Mouse (Mus musculus) heart, embryonic 14.5 days (tissue): ENCODE results near the gene Pigf. TPM values are rescaled to one million over a fixed set of nuclear protein-coding genes. Genes with fewer than 3 reads are reported as not detected.

Source experiments
- ATAC-seq: fragments of 200-750 bp; cut with Nextera tagmentation; 2 replicates; pipeline ENCODE4 v1.8.0; 2017; ENCODE audit warnings: low read depth, moderate TSS enrichment; ENCODE audit not compliant: insufficient number of reproducible peaks, insufficient read depth, low FRiP score
- H3K27ac ChIP-seq, 2 experiments: fragments of 200-500 bp in 1 of 2; fragments of 300-500 bp in 1 of 2; sonication (generic) in 1 of 2; replicated peaks in 1 of 2; 2 replicates each; pipeline ENCODE4 v1.5.1; 2012 to 2014; ENCODE audit warnings: low read depth in 2 of 2, low read length in 2 of 2, control low read depth in 1 of 2, mild to moderate bottlenecking in 1 of 2, mixed read lengths in 1 of 2; ENCODE audit not compliant: control insufficient read depth in 1 of 2, insufficient read depth in 1 of 2
- H3K27me3 ChIP-seq: fragments of 300-500 bp; sonication (generic); 2 replicates; pipeline ENCODE4 v1.6.1; 2014; ENCODE audit warnings: mild to moderate bottlenecking, low read length, control low read depth; ENCODE audit not compliant: control insufficient read depth, insufficient read depth
- H3K36me3 ChIP-seq: fragments of 300-500 bp; sonication (generic); 2 replicates; pipeline ENCODE4 v1.6.1; 2014; ENCODE audit warnings: mild to moderate bottlenecking, control low read depth, low read length, mixed read lengths; ENCODE audit not compliant: control insufficient read depth, insufficient read depth
- H3K4me1 ChIP-seq, 2 experiments: fragments of 200-500 bp in 1 of 2; fragments of 300-500 bp in 1 of 2; sonication (generic) in 1 of 2; 2 replicates each; pipeline ENCODE4 v1.6.1; 2012 to 2014; ENCODE audit warnings: low read length in 2 of 2, control low read depth in 1 of 2, mixed read lengths in 1 of 2; ENCODE audit not compliant: control insufficient read depth in 2 of 2, insufficient read depth in 2 of 2
- H3K4me2 ChIP-seq: fragments of 300-500 bp; sonication (generic); 2 replicates; pipeline ENCODE4 v1.6.1; 2014; ENCODE audit warnings: mild to moderate bottlenecking, low read length
- H3K4me3 ChIP-seq, 2 experiments: fragments of 200-500 bp in 1 of 2; fragments of 300-500 bp in 1 of 2; sonication (generic) in 1 of 2; 2 replicates each; pipeline ENCODE4 v1.5.1; 2012 to 2014; ENCODE audit warnings: low read length in 2 of 2, mild to moderate bottlenecking in 2 of 2, control low read depth in 1 of 2, low read depth in 1 of 2, moderate library complexity in 1 of 2; ENCODE audit not compliant: control insufficient read depth in 1 of 2, insufficient read depth in 1 of 2
- H3K9ac ChIP-seq: fragments of 300-500 bp; sonication (generic); 2 replicates; pipeline ENCODE4 v1.6.1; 2014; ENCODE audit warnings: mild to moderate bottlenecking, low read length
- H3K9me3 ChIP-seq: fragments of 300-500 bp; sonication (generic); 2 replicates; pipeline ENCODE4 v1.6.1; 2016; ENCODE audit warnings: low read length, control low read depth; ENCODE audit not compliant: control insufficient read depth
- WGBS: fragments of 180-500 bp; shearing (Covaris S2); extraction: QIAGEN DNeasy Blood & Tissue Kit; methylation state at CpG from one replicate; pipeline ENCODE4 v1.1.7; 2014; 5-methylcytosine and 5-hydroxymethylcytosine counted together
- polyA plus RNA-seq: library from polyadenylated mRNA; unstranded; fragments of >200 nt; fragmentation: Nextera tagmentation; extraction: Ambion mirVana; gene quantifications from 2 replicates; pipeline ENCODE4 v1.2.1, GENCODE M21; 2014

Gene Pigf
- polyA plus RNA-seq, 1 experiment from 2014 or later, result 12.5 TPM

DNA sequence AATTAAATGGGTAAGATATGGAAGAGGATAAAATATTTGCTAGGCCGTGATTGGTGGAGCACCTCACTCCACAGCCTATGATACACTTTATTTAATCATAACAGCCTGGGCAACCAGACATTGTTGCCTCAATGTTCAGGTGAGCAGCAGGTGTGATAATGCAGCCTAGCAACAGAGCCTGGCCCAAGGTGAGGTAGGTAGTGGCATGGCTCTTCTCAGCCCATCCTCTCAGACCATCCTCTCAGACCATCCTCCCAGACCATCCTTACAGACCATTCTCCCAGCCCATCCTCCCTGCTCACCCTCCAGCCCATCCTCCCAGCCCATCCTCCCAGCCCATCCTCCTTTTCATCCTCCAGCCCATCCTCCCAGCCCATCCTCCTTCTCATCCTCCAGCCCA is 26.4 kb upstream of the Pigf start:
- ATAC-seq, result no peak
- no peaks in the 10 kb centered on the region for H3K9me3 ChIP-seq
- no peak overlapping the region for H3K9ac ChIP-seq
- H3K4me3 ChIP-seq, result no peak overlapping the region
- peaks cover 13 to 17% of the 10 kb centered on the region in 2 experiments for H3K4me1 ChIP-seq
- H3K4me2 ChIP-seq, result no peak overlapping the region
- no peaks in the 10 kb centered on the region for H3K36me3 ChIP-seq
- no peak overlapping the region for H3K27ac ChIP-seq
- no peaks in the 10 kb centered on the region for H3K27me3 ChIP-seq
- WGBS, result 92% methylated on average over 1 of the region's 1 CpGs

DNA sequence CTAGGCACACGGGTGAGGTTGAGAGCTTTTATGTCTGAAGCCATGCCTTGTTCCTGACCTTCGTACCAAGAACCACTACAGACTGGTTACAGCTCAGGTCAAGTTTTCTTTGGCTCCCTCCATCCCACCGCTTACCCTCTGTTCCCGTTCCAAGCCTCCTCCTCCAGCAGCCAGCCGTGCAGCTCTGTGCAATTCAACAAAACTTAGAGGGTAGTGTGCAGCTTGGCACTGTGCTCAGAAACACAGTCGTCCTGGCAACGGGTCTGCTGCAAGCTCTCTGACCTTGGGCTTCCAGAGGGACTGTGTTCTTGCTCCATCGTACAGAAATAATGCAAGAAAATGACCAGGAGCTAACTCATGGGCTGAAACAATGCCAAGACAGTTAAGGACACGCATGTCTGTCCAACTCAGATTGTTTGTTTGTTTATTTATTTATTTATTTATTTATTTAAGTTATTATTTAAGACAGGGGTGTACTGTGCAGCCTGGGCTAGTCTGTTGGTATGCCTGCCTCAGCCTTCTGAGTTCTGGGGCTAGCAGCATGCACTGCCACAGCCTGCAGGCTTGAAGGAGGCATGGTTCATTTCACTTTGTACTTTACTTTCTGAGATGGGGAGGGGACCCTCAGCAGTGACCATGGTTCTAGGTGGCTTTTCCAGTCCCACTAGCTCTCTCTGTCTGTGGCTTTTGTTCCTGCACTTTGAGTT is 25.4 kb upstream of the Pigf start:
- ATAC-seq, result 0 out of 2 replicates have a peak, but pooled peaks have one; percentile 19
- H3K4me3 ChIP-seq, result no peak overlapping the region
- H3K4me1 ChIP-seq, result peaks cover 11 to 12% of the 10 kb centered on the region in 2 experiments
- no peaks in the 10 kb centered on the region for H3K36me3 ChIP-seq
- no peak overlapping the region for H3K4me2 ChIP-seq
- no peaks in the 10 kb centered on the region for H3K9me3 ChIP-seq
- H3K9ac ChIP-seq, result no peak overlapping the region
- H3K27me3 ChIP-seq, result no peaks in the 10 kb centered on the region
- 62% methylated on average over 9 of the region's 9 CpGs for WGBS
- H3K27ac ChIP-seq, result no peak overlapping the region

DNA sequence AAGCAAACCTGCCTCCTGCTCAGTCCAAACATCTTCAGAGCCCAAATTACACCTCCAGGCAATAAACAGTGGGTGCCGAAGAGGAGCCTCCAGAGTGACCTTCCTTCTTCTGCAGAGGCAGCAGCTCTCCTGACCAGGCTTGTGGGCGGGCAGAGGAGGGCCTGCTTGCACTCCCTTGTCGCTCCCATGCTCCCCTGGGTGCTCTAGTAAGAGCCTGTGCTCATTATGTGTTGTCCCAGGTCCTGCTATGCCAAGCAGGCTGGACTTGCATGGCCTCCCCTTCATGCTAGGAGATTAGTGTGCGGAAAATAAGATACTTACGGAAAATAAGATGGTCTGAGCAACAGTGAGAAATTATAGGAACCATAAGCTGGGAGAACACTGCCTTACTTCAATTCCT is 24.5 kb upstream of the Pigf start:
- Histone ChIP-seq H3K9me3 (no peaks in the 10 kb centered on the region), H3K27ac (no peak overlapping the region), H3K9ac (no peak overlapping the region), H3K4me3 (no peak overlapping the region), H3K4me1 (peaks cover 2 to 5% of the 10 kb centered on the region in 2 experiments; a peak in 3 of 4 replicates), H3K27me3 (no peaks in the 10 kb centered on the region), H3K36me3 (no peaks in the 10 kb centered on the region), H3K4me2 (no peak overlapping the region)
- WGBS, result 52% methylated on average over 5 of the region's 5 CpGs
- no peak for ATAC-seq

DNA sequence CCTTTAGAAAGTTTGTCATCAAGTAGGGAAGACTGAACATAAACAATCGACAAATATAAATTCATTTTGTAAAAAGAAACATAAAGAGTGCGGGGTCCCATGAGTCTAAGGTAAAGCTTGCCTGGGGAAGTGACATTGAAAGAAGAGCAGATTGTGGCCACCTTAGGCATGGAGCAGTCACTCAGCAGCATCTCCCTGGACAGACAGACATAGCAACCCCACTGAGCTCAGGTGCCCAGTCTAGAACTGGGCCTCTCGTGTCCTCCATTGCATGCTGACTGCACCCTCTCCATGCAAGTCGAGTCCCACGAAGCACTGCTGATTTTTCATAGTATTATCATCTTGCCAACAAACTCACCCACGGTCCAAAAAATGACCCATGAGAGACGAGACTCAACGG is 19.6 kb upstream of the Pigf start:
- Histone ChIP-seq H3K4me1 (no peaks in the 10 kb centered on the region), H3K4me2 (no peak overlapping the region), H3K36me3 (no peaks in the 10 kb centered on the region), H3K27me3 (no peaks in the 10 kb centered on the region; the same call in 1 of the 2 replicates), H3K27ac (no peak overlapping the region), H3K9ac (no peak overlapping the region), H3K4me3 (no peak overlapping the region), H3K9me3 (no peaks in the 10 kb centered on the region)
- WGBS, result 76% methylated on average over 8 of the region's 8 CpGs
- no peak for ATAC-seq

DNA sequence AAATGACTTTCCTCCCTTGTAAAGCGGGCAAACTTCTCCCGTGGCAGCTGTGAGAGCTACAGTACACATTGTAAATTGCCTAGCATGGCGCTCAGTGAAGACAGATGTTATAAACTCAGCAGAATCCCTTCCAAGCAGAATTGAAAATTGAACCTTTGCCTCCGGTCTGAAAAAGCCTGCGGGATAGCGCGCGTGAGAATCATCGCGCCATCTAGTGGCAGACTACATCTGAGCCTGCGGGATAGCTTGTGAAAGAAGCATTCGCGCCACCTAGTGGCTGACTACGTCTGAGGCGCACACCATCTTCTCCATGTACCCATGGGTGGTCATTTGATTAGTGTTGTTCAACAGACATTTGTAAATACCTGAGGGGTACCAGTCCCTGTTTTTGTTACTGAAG is 19.2 kb upstream of the Pigf start:
- Histone ChIP-seq H3K9me3 (no peaks in the 10 kb centered on the region), H3K4me3 (no peak overlapping the region), H3K4me1 (no peaks in the 10 kb centered on the region), H3K36me3 (no peaks in the 10 kb centered on the region), H3K9ac (no peak overlapping the region), H3K27me3 (no peaks in the 10 kb centered on the region; the same call in 1 of the 2 replicates), H3K4me2 (no peak overlapping the region), H3K27ac (no peak overlapping the region)
- WGBS, result under 1% methylated on average over 15 of the region's 15 CpGs
- ATAC-seq, result peak; percentile 35; the same call in 1 of the 2 replicates

DNA sequence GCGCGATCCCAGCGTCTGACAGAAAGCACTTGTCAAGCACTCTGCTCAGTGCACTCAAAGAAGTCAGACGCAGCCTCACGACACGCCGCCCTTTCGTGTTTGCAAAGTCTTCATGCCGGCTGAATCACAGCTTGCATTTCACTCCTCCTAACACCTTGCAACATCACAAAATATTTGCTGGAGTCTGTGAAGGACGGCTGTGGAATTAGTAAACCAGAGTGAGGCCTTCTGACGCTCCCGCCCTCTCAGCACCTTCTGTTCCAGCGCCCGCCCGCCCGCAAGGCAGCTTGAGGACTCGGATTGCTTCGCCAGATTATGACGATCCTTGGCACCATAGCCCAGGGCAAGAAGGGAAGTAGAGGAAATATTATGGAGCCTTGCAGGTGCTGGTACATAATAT is 16.5 kb upstream of the Pigf start:
- H3K9ac ChIP-seq, result no peak overlapping the region
- peaks cover 17% of the 10 kb centered on the region for H3K36me3 ChIP-seq
- no peak overlapping the region for H3K27ac ChIP-seq
- ATAC-seq, result no peak
- H3K4me2 ChIP-seq, result peak overlapping the region; percentile 34
- no peaks in the 10 kb centered on the region for H3K9me3 ChIP-seq
- H3K4me3 ChIP-seq, result no peak overlapping the region
- no peaks in the 10 kb centered on the region for H3K4me1 ChIP-seq
- 54% methylated on average over 19 of the region's 19 CpGs for WGBS
- H3K27me3 ChIP-seq, result no peaks in the 10 kb centered on the region; the same call in 1 of the 2 replicates

DNA sequence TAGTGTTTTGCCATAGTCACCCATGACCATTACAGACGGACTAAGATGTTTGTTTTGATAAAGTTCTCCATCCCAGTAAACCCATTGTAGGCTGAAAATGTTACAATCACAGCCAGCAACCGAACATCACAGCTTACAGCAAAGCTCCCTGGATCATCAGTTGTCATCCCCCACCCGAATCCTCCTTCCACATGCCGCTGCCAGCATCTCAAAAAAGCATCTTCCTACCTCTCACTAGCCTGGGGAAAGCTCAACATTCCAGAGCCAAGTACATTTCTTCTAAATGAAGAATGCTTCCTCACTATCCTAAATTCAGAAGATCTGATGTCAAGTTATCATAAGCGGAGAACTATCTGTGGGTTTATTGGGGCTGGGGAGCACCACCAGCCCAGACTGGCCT is 13.3 kb upstream of the Pigf start:
- ATAC-seq, result no peak

More for the DNA sequence above, 13.3 kb upstream of the Pigf start:
- Histone ChIP-seq H3K4me1 (no peaks in the 10 kb centered on the region), H3K27ac (no peak overlapping the region), H3K9ac (no peak overlapping the region), H3K36me3 (peaks cover 34% of the 10 kb centered on the region), H3K4me3 (no peak overlapping the region), H3K4me2 (no peak overlapping the region), H3K9me3 (no peaks in the 10 kb centered on the region), H3K27me3 (no peaks in the 10 kb centered on the region; the same call in 1 of the 2 replicates)
- 81% methylated on average over 5 of the region's 5 CpGs for WGBS
